Mouse (Mus musculus) cerebellum, adult 2 months (tissue): ENCODE measurements around the gene Eif4a2.

ENCODE experiments used
- CTCF ChIP-seq: fragments of 200-500 bp; IDR thresholded peaks from 2 replicates; pipeline ENCODE4 v1.5.1; 2011; ENCODE audit warnings: low read depth, mild to moderate bottlenecking, control low read depth, low read length, moderate library complexity, borderline replicate concordance; ENCODE audit not compliant: insufficient read depth
- POLR2A ChIP-seq: fragments of 200-500 bp; IDR thresholded peaks from 2 replicates; pipeline ENCODE4 v1.6.1; 2011; ENCODE audit warnings: low read length, control low read depth, borderline replicate concordance; ENCODE audit not compliant: insufficient read depth

GRCm38 (mm10) chr16:23158292-23158691 lies 51.0 kb downstream of the Eif4a2 start:
- no peak for TF ChIP-seq CTCF
- TF ChIP-seq POLR2A = no peak
